In the genomic region with DNA sequence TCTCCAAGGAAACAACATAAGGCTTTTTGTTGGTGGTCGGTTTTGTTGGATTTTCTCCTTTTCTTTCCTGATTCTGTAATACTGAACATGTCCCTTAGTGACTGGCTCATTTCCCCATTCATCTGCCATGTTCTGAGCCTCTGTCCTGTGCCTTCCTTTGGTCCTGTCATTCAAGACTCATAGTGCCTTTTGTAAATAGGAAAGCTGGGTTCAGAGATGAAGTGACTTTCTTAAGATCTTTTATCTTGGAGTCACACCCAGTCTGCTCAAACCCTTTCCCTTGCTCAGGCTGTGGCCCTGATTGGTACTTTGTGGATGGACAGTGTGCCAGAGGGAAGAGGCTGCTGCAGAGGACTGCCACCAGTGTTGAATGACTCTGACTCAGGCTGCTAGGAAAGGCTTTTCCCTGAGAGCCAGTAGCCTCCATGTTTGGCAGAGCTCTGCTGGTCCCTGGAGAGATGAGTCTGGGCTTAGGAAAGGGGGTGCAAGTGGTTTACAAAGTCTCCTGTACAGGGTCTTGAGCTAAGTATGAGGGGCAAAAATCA, we compare ENCODE assay signal across 18 mouse cellular contexts. TPM values are rescaled to one million over a fixed set of nuclear protein-coding genes. Genes with fewer than 3 reads are reported as not detected.
DNase-seq lines count a peak whose midpoint lies in the region; ATAC-seq lines count a peak whose summit lies in the region.
"Had no signal": no experiment of that assay in that cellular context is flagged by ENCODE, and none has a peak within 500 bp of the region (broad histone marks: within the 10 kb centered on the region; RNA-seq: fewer than 3 reads in every experiment).

No protein-coding gene starts in this region.

- peaks cover 42% of the 10 kb centered on the region for H3K4me1 ChIP-seq in embryonic facial prominence, embryonic 13.5 days
- peaks cover 36% of the 10 kb centered on the region for H3K4me1 ChIP-seq in forebrain, embryonic 13.5 days
- peaks cover 43% of the 10 kb centered on the region for H3K4me1 ChIP-seq in hindbrain, embryonic 14.5 days (replicated peaks; ENCODE audit: control insufficient read depth, insufficient read depth, low read length)
- peaks cover 32% of the 10 kb centered on the region for H3K4me1 ChIP-seq in midbrain, embryonic 14.5 days (ENCODE audit: control insufficient read depth, insufficient read depth, low read length)
- H3K4me1 ChIP-seq: liver, embryonic 15.5 days had no signal

- H3K4me3 ChIP-seq in embryonic facial prominence, embryonic 13.5 days: no peak overlapping the region
- no peak overlapping the region for H3K4me3 ChIP-seq in forebrain, embryonic 13.5 days
- H3K4me3 ChIP-seq in hindbrain, embryonic 14.5 days (replicated peaks; ENCODE audit: low read length): no peak overlapping the region
- no peak overlapping the region for H3K4me3 ChIP-seq in midbrain, embryonic 14.5 days (replicated peaks; ENCODE audit: low read depth, low read length)
- H3K4me3 ChIP-seq: erythroblast, embryonic 14.5 days; gastrocnemius, adult 2 months; limb, embryonic 13.5 days; liver, embryonic 15.5 days had no signal

- no peak for DNase-seq in hindbrain, embryonic 14.5 days (ENCODE audit: low spot score)
- DNase-seq in midbrain, embryonic 14.5 days: no peak
- no peak for DNase-seq in spleen, postnatal 36 days (ENCODE audit: low spot score in 2 of 2)
- no peak for DNase-seq in thymus, postnatal 25 days
- no peak for DNase-seq in ovary, postnatal 10 days (ENCODE audit: low spot score)
- no peak for DNase-seq in urinary bladder, postnatal 36 days (ENCODE audit: low spot score in 2 of 2)
- DNase-seq: B cell, adult 2 months; cerebellum, adult 11-12 months; gastrocnemius, adult 2 months; heart, adult 11 months; kidney, adult 2 months; lung, postnatal 36 days; right cerebral cortex, postnatal 25 days had no signal

- WGBS in embryonic facial prominence, embryonic 13.5 days: 18% methylated on average over 1 of the region's 1 CpGs
- WGBS in forebrain, embryonic 13.5 days: 0% methylated on average over 1 of the region's 1 CpGs
- WGBS in hindbrain, embryonic 14.5 days: 14% methylated on average over 1 of the region's 1 CpGs
- 0% methylated on average over 1 of the region's 1 CpGs for WGBS in midbrain, embryonic 14.5 days

- ATAC-seq in embryonic facial prominence, embryonic 13.5 days (ENCODE audit: insufficient number of reproducible peaks, insufficient read depth, low FRiP score, low TSS enrichment, low read depth): no peak
- peak; percentile 48 for ATAC-seq in forebrain, embryonic 13.5 days
- ATAC-seq in hindbrain, embryonic 14.5 days (ENCODE audit: low FRiP score): peak; percentile 83
- peak; percentile 72 for ATAC-seq in midbrain, embryonic 14.5 days (ENCODE audit: low FRiP score, low TSS enrichment)

- no peaks in the 10 kb centered on the region for H3K9me3 ChIP-seq in embryonic facial prominence, embryonic 13.5 days
- H3K9me3 ChIP-seq in forebrain, embryonic 13.5 days (replicated peaks): no peaks in the 10 kb centered on the region
- H3K9me3 ChIP-seq in hindbrain, embryonic 14.5 days (ENCODE audit: control insufficient read depth, low read length): no peaks in the 10 kb centered on the region
- no peaks in the 10 kb centered on the region for H3K9me3 ChIP-seq in midbrain, embryonic 14.5 days (ENCODE audit: control insufficient read depth, low read length)
- H3K9me3 ChIP-seq: limb, embryonic 13.5 days; liver, embryonic 15.5 days had no signal

- no peak overlapping the region for H3K4me2 ChIP-seq in embryonic facial prominence, embryonic 13.5 days
- H3K4me2 ChIP-seq in forebrain, embryonic 13.5 days: no peak overlapping the region
- H3K4me2 ChIP-seq in hindbrain, embryonic 14.5 days (replicated peaks): no peak overlapping the region
- no peak overlapping the region for H3K4me2 ChIP-seq in midbrain, embryonic 14.5 days (ENCODE audit: low read length)
- H3K4me2 ChIP-seq: limb, embryonic 13.5 days; liver, embryonic 15.5 days had no signal

- peak overlapping the region; percentile 34; the same call in 1 of the 2 replicates for H3K27ac ChIP-seq in embryonic facial prominence, embryonic 13.5 days
- H3K27ac ChIP-seq in forebrain, embryonic 13.5 days: peak overlapping the region; percentile 23; the same call in 1 of the 2 replicates
- H3K27ac ChIP-seq in hindbrain, embryonic 14.5 days: peak overlapping the region; percentile 84
- H3K27ac ChIP-seq in midbrain, embryonic 14.5 days (replicated peaks; ENCODE audit: low read depth, low read length): peak overlapping the region; percentile 72
- H3K27ac ChIP-seq: gastrocnemius, adult 2 months; limb, embryonic 13.5 days; liver, embryonic 15.5 days had no signal

- H3K36me3 ChIP-seq in embryonic facial prominence, embryonic 13.5 days: peaks cover 53% of the 10 kb centered on the region
- peaks cover 15% of the 10 kb centered on the region; the same call in 1 of the 2 replicates for H3K36me3 ChIP-seq in forebrain, embryonic 13.5 days (ENCODE audit: poor library complexity, severe bottlenecking)
- H3K36me3 ChIP-seq in hindbrain, embryonic 14.5 days (replicated peaks; ENCODE audit: control insufficient read depth, insufficient read depth): peaks cover 24% of the 10 kb centered on the region
- H3K36me3 ChIP-seq in midbrain, embryonic 14.5 days (ENCODE audit: control insufficient read depth, insufficient read depth, low read length): peaks cover 38% of the 10 kb centered on the region
- H3K36me3 ChIP-seq: liver, embryonic 15.5 days had no signal

- H3K27me3 ChIP-seq in embryonic facial prominence, embryonic 13.5 days: no peaks in the 10 kb centered on the region
- peaks cover 51% of the 10 kb centered on the region for H3K27me3 ChIP-seq in forebrain, embryonic 13.5 days
- H3K27me3 ChIP-seq in hindbrain, embryonic 14.5 days (ENCODE audit: control insufficient read depth, insufficient read depth, low read length): no peaks in the 10 kb centered on the region
- H3K27me3 ChIP-seq in midbrain, embryonic 14.5 days (ENCODE audit: control insufficient read depth, insufficient read depth, low read length): no peaks in the 10 kb centered on the region
- H3K27me3 ChIP-seq: limb, embryonic 13.5 days; liver, embryonic 15.5 days had no signal

- 0 out of 2 replicates have a peak overlapping the region, but pooled peaks have one; percentile 22 for H3K9ac ChIP-seq in embryonic facial prominence, embryonic 13.5 days
- H3K9ac ChIP-seq in forebrain, embryonic 13.5 days: no peak overlapping the region
- no peak overlapping the region for H3K9ac ChIP-seq in hindbrain, embryonic 14.5 days
- no peak overlapping the region for H3K9ac ChIP-seq in midbrain, embryonic 14.5 days (replicated peaks; ENCODE audit: low read length)
- H3K9ac ChIP-seq: limb, embryonic 13.5 days; liver, embryonic 15.5 days had no signal

RNA-seq across cellular contexts. Expression of gene Bend5, which starts 29.9 kb away (rescaled TPM):
- polyA plus RNA-seq in embryonic facial prominence, embryonic 13.5 days (2015; fragmentation: Nextera tagmentation; extraction: Ambion mirVana): 143 and 145 TPM in 2 replicates
- 49.0 and 55.2 TPM in 2 replicates for polyA plus RNA-seq in forebrain, embryonic 13.5 days (2015; fragmentation: Nextera tagmentation; extraction: Ambion mirVana)
- 66.8 and 68.0 TPM in 2 replicates for polyA plus RNA-seq in hindbrain, embryonic 14.5 days (2014; fragmentation: Nextera tagmentation; extraction: Ambion mirVana)
- polyA plus RNA-seq in midbrain, embryonic 14.5 days (2014; fragmentation: Nextera tagmentation; extraction: Ambion mirVana): 86.3 and 88.8 TPM in 2 replicates
- polyA plus RNA-seq: erythroblast, embryonic 14.5 days had no signal

Comparison
In these comparisons a context has a peak if more than half of its experiments do, and no peak if none do; other contexts are left out.
1. H3K27ac ChIP-seq: peak in every context shown above with its lines; median percentile 84 in hindbrain, embryonic 14.5 days; 72 in midbrain, embryonic 14.5 days; 34 in embryonic facial prominence, embryonic 13.5 days; 23 in forebrain, embryonic 13.5 days.